In genomic region chr7:78592948-78593347, GRCm38 (mm10) we compare ENCODE assay signal across 28 mouse cellular contexts.
"Had no signal": no experiment of that assay in that cellular context is flagged by ENCODE, and none has a peak within 500 bp of the region (broad histone marks: within the 10 kb centered on the region; RNA-seq: fewer than 3 reads in every experiment).

No protein-coding gene starts in this region.

- H3K27ac ChIP-seq: embryonic facial prominence, embryonic 10.5 days; embryonic facial prominence, embryonic 12.5 days; embryonic facial prominence, embryonic 13.5 days; embryonic facial prominence, embryonic 15.5 days; forebrain, embryonic 10.5 days; forebrain, embryonic 12.5 days; forebrain, embryonic 13.5 days; forebrain, embryonic 15.5 days; gastrocnemius, adult 2 months; heart, adult 2 months had no signal

- H3K9me3 ChIP-seq: embryonic facial prominence, embryonic 10.5 days; embryonic facial prominence, embryonic 12.5 days; embryonic facial prominence, embryonic 13.5 days; embryonic facial prominence, embryonic 15.5 days; forebrain, embryonic 10.5 days; forebrain, embryonic 12.5 days; forebrain, embryonic 13.5 days; forebrain, embryonic 15.5 days had no signal

- H3K36me3 ChIP-seq: embryonic facial prominence, embryonic 10.5 days; embryonic facial prominence, embryonic 12.5 days; embryonic facial prominence, embryonic 13.5 days; embryonic facial prominence, embryonic 15.5 days; forebrain, embryonic 10.5 days; forebrain, embryonic 12.5 days; forebrain, embryonic 15.5 days had no signal

- H3K4me3 ChIP-seq: embryonic facial prominence, embryonic 10.5 days; embryonic facial prominence, embryonic 12.5 days; embryonic facial prominence, embryonic 13.5 days; embryonic facial prominence, embryonic 15.5 days; erythroblast, embryonic 14.5 days; forebrain, embryonic 10.5 days; forebrain, embryonic 12.5 days; forebrain, embryonic 13.5 days; forebrain, embryonic 15.5 days; gastrocnemius, adult 2 months; heart, adult 2 months had no signal

- H3K4me2 ChIP-seq: embryonic facial prominence, embryonic 12.5 days; embryonic facial prominence, embryonic 13.5 days; embryonic facial prominence, embryonic 15.5 days; forebrain, embryonic 12.5 days; forebrain, embryonic 13.5 days; forebrain, embryonic 15.5 days had no signal

- H3K27me3 ChIP-seq: forebrain, embryonic 15.5 days had no signal

- H3K9ac ChIP-seq: embryonic facial prominence, embryonic 12.5 days; embryonic facial prominence, embryonic 13.5 days; embryonic facial prominence, embryonic 15.5 days; forebrain, embryonic 12.5 days; forebrain, embryonic 13.5 days; forebrain, embryonic 15.5 days; forebrain, postnatal 0 days had no signal

- ATAC-seq: forebrain, embryonic 13.5 days; forebrain, embryonic 14.5 days; forebrain, embryonic 15.5 days; forebrain, embryonic 16.5 days; forebrain, postnatal 0 days had no signal

- DNase-seq: cerebellum, adult 2 months; cerebellum, adult 8-10 months; cerebellum, adult 9-10 months; cerebellum, adult 9-11 months; cerebellum, postnatal 14 days; cerebellum, postnatal 25 days; cerebellum, postnatal 36 days; embryo, embryonic 11 days; forebrain, postnatal 0 days; gastrocnemius, adult 2 months; gastrocnemius, postnatal 10 days; gastrocnemius, postnatal 14 days; gastrocnemius, postnatal 25 days; gastrocnemius, postnatal 36 days; heart, adult 11 months; heart, adult 18-20 months; heart, adult 2 months had no signal
